Mouse (Mus musculus) Patski (cell line): ENCODE data around the gene Kctd8. TPM values are rescaled to one million over a fixed set of nuclear protein-coding genes. Genes with fewer than 3 reads are reported as not detected.
"Not testable (repeated sequence)": the region's sequence is repeated elsewhere in the genome, so short reads cannot be mapped to it uniquely, and the experiment has no call there.

Experiments used
- ATAC-seq: fragments of 100-300 bp; one replicate; pipeline ENCODE4 v1.8.0; 2021
- CTCF ChIA-PET: fragments of 350-600 bp; sonication (Branson Sonifier 250); formaldehyde crosslinking; loops from one replicate; lab custom pipeline; 2022; ENCODE audit warnings: inconsistent platforms; lab: Charles Lee
- POLR2A ChIA-PET: fragments of 350-600 bp; sonication (Branson Sonifier 250); formaldehyde crosslinking; loops from one replicate; lab custom pipeline; 2022; ENCODE audit warnings: antibody characterized with exemption, inconsistent platforms; lab: Charles Lee
- DNase-seq: peaks from one replicate; pipeline ENCODE4 v3.0.0-alpha.2; 2011; ENCODE audit warnings: low read depth, low spot score
- H3K27me3 ChIP-seq: fragments of 371-371 bp; one replicate; pipeline ENCODE4 v1.5.1; 2021
- CTCF ChIP-seq: fragments of 100-300 bp; IDR thresholded peaks from one replicate; pipeline ENCODE4 v1.5.1; 2021
- in situ Hi-C: fragments of 300-500 bp; cut with MboI; formaldehyde crosslinking; loops from 3 replicates; pipeline ENCODE4 v1.11.1; 2018; ENCODE audit warnings: low pct_unique_long_range_greater_than_20kb, mixed read lengths
- polyA plus RNA-seq: library from polyadenylated mRNA; unstranded; gene quantifications from one replicate; pipeline ENCODE4 v1.2.3, GENCODE M21; 2021

Gene Kctd8
- polyA plus RNA-seq, 1 experiment from 2014 or later = not detected

GRCm38 (mm10) chr5:69292353-69292752, 49.1 kb downstream of the Kctd8 start:
- ChIA-PET POLR2A (no interaction called here), CTCF (no interaction called here)
- no peak for TF ChIP-seq CTCF
- ATAC-seq (no peak), DNase-seq (no peak)
- H3K27me3 ChIP-seq = no peaks in the 10 kb centered on the region
- in situ Hi-C loops = no loop called here

GRCm38 (mm10) chr5:69284359-69284758, 57.1 kb downstream of the Kctd8 start:
- H3K27me3 ChIP-seq = no peaks in the 10 kb centered on the region
- no peak for TF ChIP-seq CTCF
- no peak for ATAC-seq
- DNase-seq = no peak
- in situ Hi-C loops = no loop called here
- ChIA-PET CTCF (no interaction called here), POLR2A (no interaction called here)

- ChIA-PET CTCF (no interaction called here), POLR2A (no interaction called here)
- no peak for DNase-seq
- no peak for ATAC-seq
- no peak for TF ChIP-seq CTCF
- in situ Hi-C loops = no loop called here
- H3K27me3 ChIP-seq = no peaks in the 10 kb centered on the region
Measured at GRCm38 (mm10) chr5:69252366-69252765, 89.1 kb downstream of the Kctd8 start.

GRCm38 (mm10) chr5:69241931-69242330, 99.5 kb downstream of the Kctd8 start:
- peaks cover 10% of the 10 kb centered on the region for H3K27me3 ChIP-seq
- no peak for ATAC-seq
- ChIA-PET POLR2A (no interaction called here), CTCF (no interaction called here)
- no peak for TF ChIP-seq CTCF
- in situ Hi-C loops = no loop called here
- no peak for DNase-seq

- CTCF ChIA-PET = no interaction called here
Measured at GRCm38 (mm10) chr5:69233560-69233959, 107.9 kb downstream of the Kctd8 start.

GRCm38 (mm10) chr5:69231649-69232048, 109.8 kb downstream of the Kctd8 start:
- ATAC-seq, DNase-seq, H3K27me3 ChIP-seq, in situ Hi-C loops: not testable (repeated sequence)
- ChIA-PET CTCF (interaction anchor here (0.8 kb wide), 1 partner anchor 15 kb away, joined by 3 read pairs; no protein-coding TSS in a partner anchor), POLR2A (interaction anchor here (0.6 kb wide), 1 partner anchor 833 kb away, joined by 8 read pairs; no protein-coding TSS in a partner anchor)

More at GRCm38 (mm10) chr5:69233560-69233959, 107.9 kb downstream of the Kctd8 start:
- H3K27me3 ChIP-seq = peaks cover 7% of the 10 kb centered on the region
- no peak for DNase-seq
- POLR2A ChIA-PET = no interaction called here
- TF ChIP-seq CTCF = no peak
- ATAC-seq = no peak
- in situ Hi-C loops = no loop called here

- no peak for TF ChIP-seq CTCF
- no peak for DNase-seq
- in situ Hi-C loops = no loop called here
- no peaks in the 10 kb centered on the region for H3K27me3 ChIP-seq
- POLR2A ChIA-PET = no interaction called here
- ATAC-seq = no peak
- CTCF ChIA-PET = no interaction called here
Measured at GRCm38 (mm10) chr5:69227147-69227546, 114.3 kb downstream of the Kctd8 start.

- no peak for TF ChIP-seq CTCF
- in situ Hi-C loops = no loop called here
- DNase-seq (no peak), ATAC-seq (no peak)
- POLR2A ChIA-PET = no interaction called here
- CTCF ChIA-PET = no interaction called here
- H3K27me3 ChIP-seq = no peaks in the 10 kb centered on the region
Measured at GRCm38 (mm10) chr5:69222608-69223007, 118.9 kb downstream of the Kctd8 start.

GRCm38 (mm10) chr5:69215216-69215615, 126.3 kb downstream of the Kctd8 start:
- ChIA-PET POLR2A (no interaction called here), CTCF (interaction anchor here (1.2 kb wide), 1 partner anchor 23 kb away, joined by 3 read pairs; no protein-coding TSS in a partner anchor)
- no peaks in the 10 kb centered on the region for H3K27me3 ChIP-seq
- in situ Hi-C loops = no loop called here
- DNase-seq (no peak), ATAC-seq (no peak)
- TF ChIP-seq CTCF = no peak

- CTCF ChIA-PET = no interaction called here
- no peaks in the 10 kb centered on the region for H3K27me3 ChIP-seq
- in situ Hi-C loops = no loop called here
- TF ChIP-seq CTCF = no peak
- POLR2A ChIA-PET = no interaction called here
- no peak for ATAC-seq
- DNase-seq = no peak
Measured at GRCm38 (mm10) chr5:69209401-69209800, 132.1 kb downstream of the Kctd8 start.

GRCm38 (mm10) chr5:69207713-69208112, 133.8 kb downstream of the Kctd8 start:
- in situ Hi-C loops = no loop called here
- ChIA-PET POLR2A (no interaction called here), CTCF (no interaction called here)
- DNase-seq (no peak), ATAC-seq (no peak)
- TF ChIP-seq CTCF = no peak
- H3K27me3 ChIP-seq = no peaks in the 10 kb centered on the region

GRCm38 (mm10) chr5:69159897-69160509, 181.5 kb downstream of the Kctd8 start:
- no peak for ATAC-seq
- ChIA-PET CTCF (no interaction called here), POLR2A (no interaction called here)
- H3K27me3 ChIP-seq = no peaks in the 10 kb centered on the region
- no peak for TF ChIP-seq CTCF
- no peak for DNase-seq
- in situ Hi-C loops = no loop called here
